Mouse (Mus musculus) WW6 (cell line): ENCODE data around the gene Pde1b.

Source experiments
- DNase-seq: peaks from one replicate; pipeline ENCODE4 v3.0.0-alpha.2; 2013; ENCODE audit warnings: low read depth, low spot score

Gene Pde1b

GRCm38 (mm10) chr15:103509317-103509716, 6.5 kb downstream of the Pde1b start:
- no peak for DNase-seq

- no peak for DNase-seq
Observed at GRCm38 (mm10) chr15:103511652-103512051, 8.8 kb downstream of the Pde1b start.

DNA sequence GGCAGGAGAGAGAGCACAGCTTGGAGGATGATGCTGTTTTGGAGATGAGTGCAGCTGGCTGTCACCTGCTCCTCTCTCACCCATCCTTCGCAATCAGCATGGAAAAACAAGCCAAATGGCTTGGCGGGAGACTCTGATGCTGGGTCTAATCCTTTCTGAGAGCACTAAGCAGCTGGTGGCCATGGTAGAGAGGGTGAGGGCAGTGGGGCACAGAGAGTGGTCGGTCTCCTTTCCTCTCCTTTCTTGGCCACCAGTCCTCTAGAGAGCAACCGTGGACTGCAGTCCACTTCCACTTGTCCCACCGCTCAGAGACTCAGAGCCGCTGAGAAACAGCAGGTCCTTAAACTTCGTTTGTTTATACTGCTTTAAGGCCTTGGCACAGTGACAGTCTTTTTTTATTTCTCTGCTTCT, 10.8 kb downstream of the Pde1b start:
- no peak for DNase-seq

DNA sequence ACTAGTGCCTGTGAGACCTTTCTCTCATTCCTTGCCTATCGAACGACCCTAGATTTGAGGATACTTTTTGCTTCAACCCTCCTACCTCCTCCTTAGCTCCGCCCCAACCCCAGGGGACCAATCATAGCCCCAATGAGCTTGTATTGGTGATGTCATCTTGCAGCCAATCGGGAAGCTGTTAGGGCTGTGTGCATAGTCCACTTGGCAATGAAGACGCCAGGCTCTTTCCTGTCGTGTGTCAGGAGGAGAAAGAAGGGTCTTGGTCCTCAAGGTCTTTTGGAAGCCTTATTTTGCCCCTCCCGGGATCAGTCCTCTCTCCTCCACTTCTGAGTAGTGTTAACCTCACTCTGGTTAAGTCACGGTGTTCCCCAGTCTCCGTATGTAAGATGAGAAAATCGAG, 11.3 kb downstream of the Pde1b start:
- no peak for DNase-seq

- DNase-seq = no peak
Observed at GRCm38 (mm10) chr15:103514914-103515313, 12.1 kb downstream of the Pde1b start.

DNA sequence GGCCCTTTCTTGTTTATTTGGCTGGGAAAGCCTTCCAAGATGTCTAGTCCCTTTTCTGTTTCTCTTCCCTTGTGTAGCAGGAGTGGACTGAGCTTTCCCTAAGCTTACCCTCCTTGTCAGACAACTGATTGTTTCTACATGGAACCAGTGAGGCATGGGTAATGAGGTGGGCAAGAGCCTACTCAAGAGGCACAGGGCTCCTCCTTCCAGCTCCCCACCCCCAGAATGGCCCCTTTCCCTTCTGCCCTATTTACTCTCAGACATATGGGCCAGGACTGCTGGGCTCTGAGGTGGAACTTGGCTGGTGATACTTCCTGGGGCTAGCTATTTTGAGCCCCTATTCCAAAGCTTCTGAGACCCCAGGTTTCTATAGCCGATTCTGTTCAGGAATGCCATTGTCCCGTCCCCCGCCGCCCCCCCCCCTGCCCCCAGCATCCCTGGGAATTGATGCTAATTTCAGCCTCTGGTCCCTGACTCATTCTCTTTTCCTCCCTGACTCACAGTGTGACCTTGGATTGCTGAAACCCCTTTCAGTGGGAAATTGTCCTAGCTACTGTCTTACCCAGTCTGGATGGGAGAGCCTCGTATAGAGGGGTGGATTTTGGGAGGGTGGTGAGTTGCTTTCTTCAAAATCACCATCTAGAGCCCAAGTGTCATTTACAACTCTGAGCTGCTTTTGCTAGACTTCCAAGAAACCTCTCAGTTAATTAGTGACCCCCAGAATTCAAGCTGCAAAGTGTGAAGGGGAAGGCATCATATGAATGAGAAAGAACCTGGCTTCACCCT, 16.0 kb downstream of the Pde1b start:
- DNase-seq = no peak

- DNase-seq = peak; percentile 66
Observed at GRCm38 (mm10) chr15:103519386-103520378, 16.8 kb downstream of the Pde1b start.

DNA sequence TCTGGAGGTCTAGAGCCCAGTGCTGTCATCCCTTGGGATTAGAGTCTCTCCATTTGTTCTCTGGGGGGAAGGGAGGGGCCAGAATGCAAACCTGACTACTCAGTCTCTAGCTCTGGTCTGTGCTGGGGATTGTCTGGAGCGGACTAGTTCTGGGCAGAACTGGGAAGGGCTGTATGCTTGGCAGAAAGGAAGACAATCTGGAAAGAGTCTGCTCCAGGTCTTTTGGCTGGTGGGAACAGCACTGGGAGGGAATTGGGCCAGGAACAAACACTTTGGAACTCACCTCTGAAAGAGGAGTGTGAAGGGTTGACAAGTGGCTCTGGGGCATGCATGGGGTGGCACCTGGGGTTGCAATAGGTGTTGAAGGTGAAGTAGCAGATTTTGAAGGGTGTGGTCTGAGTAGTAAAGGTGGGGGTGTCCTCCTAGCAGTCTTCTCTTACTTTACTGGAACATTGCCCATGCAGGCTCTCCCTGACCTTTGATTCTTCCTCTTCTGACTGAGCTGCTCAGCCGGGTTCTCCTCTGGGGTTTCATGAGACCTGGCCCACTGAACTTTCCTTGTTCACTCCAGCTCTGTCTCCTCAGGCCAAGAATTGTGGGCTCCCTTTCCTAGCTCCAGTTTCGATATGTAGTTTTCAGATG, 19.7 kb downstream of the Pde1b start:
- DNase-seq = no peak

- DNase-seq = no peak
Observed at GRCm38 (mm10) chr15:103523156-103523555, 20.3 kb downstream of the Pde1b start.

- DNase-seq = no peak
Observed at GRCm38 (mm10) chr15:103530372-103530771, 27.5 kb downstream of the Pde1b start.

DNA sequence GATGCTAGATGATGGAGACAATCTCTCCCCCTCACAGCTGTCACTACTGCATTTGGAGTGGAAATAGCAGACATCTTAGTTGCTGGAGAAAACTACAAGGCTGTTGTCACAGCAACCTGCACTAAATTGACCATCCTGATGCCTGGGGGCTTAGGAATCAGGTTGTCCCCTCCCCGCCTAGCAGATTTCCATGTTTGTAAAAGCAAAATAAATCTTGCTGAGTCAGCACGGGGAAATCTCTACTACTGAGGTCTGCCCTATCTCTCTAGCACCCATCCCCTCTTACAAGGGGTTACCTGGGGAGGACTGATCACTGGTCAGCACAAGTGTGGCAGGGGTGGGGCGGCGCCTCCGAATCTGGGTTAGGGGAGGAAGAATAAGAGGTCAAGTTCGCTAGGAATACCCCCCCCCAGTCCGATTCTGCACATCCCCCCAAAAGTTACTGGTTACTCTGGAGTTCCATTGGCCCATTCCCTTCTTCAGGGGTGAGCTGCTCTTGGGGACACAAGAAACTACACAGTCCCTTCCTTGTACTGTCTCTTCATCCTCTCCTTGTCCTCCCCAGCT, 31.3 kb downstream of the Pde1b start:
- DNase-seq = no peak

GRCm38 (mm10) chr15:103535030-103535429, 32.2 kb downstream of the Pde1b start:
- no peak for DNase-seq

GRCm38 (mm10) chr15:103535786-103536185, 33.0 kb downstream of the Pde1b start:
- no peak for DNase-seq

GRCm38 (mm10) chr15:103536456-103536855, 33.6 kb downstream of the Pde1b start:
- no peak for DNase-seq

DNA sequence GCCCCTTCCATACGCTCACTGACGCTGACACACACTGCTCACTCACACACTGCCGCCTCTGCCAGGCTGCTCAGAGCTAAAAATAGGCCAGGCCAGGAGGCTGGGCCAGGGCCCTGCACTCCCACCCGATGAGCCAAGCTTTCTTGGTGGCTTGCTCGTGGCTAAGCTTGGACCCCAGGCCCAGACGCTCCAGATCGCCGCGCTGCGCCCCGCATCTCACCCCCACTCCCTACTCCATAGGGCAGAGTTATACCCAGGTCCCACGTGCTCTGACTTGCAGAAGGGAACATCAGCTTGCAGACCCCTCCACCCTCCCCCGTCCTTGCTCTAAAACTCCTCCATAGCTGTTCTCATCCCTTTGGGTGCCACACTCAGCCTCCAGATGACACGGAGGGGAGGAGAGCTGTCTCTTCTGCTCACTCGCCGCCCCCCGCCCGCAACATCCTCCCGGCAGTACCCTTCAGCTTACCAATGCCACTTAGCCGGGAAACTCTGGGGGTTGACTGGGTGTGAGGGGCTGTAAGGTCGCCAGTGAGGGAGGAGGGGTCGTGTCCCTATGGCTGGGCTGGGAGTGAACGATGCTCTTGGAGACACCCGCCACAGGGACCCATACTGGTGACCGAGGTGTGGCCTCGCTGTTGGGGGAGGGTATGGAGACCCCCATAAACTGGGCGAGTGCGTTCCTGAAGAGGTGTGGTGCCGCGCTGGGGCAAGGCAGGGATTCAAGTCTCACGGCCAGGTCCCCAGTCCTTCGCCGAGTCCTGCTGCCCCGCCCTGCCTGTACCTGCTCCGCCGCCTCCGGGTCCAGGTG, 34.4 kb downstream of the Pde1b start:
- no peak for DNase-seq

DNA sequence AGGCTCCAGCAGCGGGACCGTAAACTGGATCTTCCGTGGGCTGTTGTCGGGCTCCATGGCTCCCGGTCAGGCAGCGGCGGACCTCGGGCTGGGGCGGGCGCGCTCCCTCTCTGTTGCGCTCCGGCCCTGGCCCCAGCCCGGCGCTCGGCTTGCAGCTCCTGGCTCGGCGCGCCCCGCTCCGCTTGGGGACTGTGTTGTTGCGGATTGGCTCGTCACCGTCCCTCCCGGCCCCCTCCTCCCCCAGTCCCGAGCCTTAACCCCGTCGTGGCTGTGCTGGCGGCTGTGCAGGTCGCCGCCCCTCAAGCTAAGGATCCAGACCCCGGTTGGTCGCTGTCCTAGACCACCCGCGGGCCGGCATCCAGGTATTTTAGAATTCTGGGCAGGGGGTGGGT, 35.0 kb downstream of the Pde1b start, which contains the start of gene Ppp1r1a:
Ppp1r1a (minus strand) TSS at position 182 of the 392 bp plus-strand sequence.
- DNase-seq = no peak

DNA sequence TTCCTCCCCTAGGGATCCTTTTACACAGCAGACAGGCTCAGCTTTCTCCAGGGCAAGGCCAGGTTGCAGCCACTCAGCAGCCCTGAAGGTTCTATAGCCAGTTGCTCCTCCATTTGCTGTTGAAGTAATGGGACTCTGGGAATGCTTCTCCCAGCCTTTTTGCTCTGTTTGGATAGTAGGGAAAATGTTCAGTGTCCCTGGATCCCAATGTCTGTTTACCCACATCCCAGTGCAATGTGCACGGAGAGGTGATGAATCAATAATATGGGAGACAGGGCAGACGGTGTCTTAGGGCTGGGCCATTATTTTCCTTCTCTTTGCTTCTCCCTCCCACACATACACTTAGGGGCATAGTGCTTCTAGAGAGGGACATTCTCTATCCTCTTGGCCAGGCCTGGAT, 36.4 kb downstream of the Pde1b start:
- no peak for DNase-seq

DNA sequence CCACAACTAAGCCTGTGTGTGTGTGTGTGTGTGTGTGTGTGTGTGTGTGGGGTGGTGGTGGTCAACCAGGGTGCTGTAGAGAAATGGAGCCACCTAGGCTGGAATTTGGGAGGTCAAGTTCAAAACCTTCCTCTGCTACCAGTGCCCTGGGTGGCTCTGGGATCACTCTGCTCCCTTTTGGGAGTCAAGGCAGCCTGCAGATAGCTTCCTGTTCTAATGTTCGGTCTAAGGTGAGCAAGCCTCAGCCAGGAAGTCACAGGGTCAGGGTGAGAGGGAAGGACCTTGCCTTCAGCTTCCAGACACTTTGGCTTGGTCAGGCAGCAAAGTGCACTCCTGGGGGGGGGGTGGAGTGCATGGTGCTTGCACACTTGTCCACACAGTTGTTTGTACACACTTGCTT, 37.8 kb downstream of the Pde1b start:
- no peak for DNase-seq

GRCm38 (mm10) chr15:103542526-103542925, 39.7 kb downstream of the Pde1b start:
- DNase-seq = no peak

GRCm38 (mm10) chr15:103547983-103548382, 45.1 kb downstream of the Pde1b start:
- DNase-seq = no peak

GRCm38 (mm10) chr15:103549475-103549874, 46.6 kb downstream of the Pde1b start:
- DNase-seq = no peak
